Mouse (Mus musculus) embryonic facial prominence, embryonic 11.5 days (tissue): ENCODE measurements around the gene Zfr2. TPM values are rescaled to one million over a fixed set of nuclear protein-coding genes. Genes with fewer than 3 reads are reported as not detected.

ENCODE experiments used
- ATAC-seq: fragments of 200-750 bp; cut with Nextera tagmentation; replicated peaks from 2 replicates; pipeline ENCODE4 v1.8.0; 2017; ENCODE audit warnings: low read depth; ENCODE audit not compliant: insufficient number of reproducible peaks, low FRiP score, low TSS enrichment
- DNase-seq: peaks from one replicate; pipeline ENCODE4 v3.0.0-alpha.2; 2015; ENCODE audit warnings: low spot score
- H3K27ac ChIP-seq: fragments of 300-500 bp; sonication (generic); replicated peaks from 2 replicates; pipeline ENCODE4 v1.5.1; 2014; ENCODE audit warnings: mild to moderate bottlenecking, low read depth, low read length, control low read depth
- H3K27me3 ChIP-seq: fragments of 300-500 bp; sonication (generic); 2 replicates; pipeline ENCODE4 v1.6.1; 2014; ENCODE audit warnings: mild to moderate bottlenecking, low read length, moderate library complexity, mixed read lengths; ENCODE audit not compliant: control insufficient read depth, insufficient read depth
- H3K36me3 ChIP-seq: fragments of 300-500 bp; sonication (generic); replicated peaks from 2 replicates; pipeline ENCODE4 v1.6.1; 2014; ENCODE audit warnings: low read depth, mild to moderate bottlenecking, low read length, moderate library complexity, mixed read lengths; ENCODE audit not compliant: control insufficient read depth, insufficient read depth
- H3K4me1 ChIP-seq: fragments of 300-500 bp; sonication (generic); 2 replicates; pipeline ENCODE4 v1.6.1; 2014; ENCODE audit warnings: low read length, mixed read lengths; ENCODE audit not compliant: control insufficient read depth, insufficient read depth
- H3K4me2 ChIP-seq: fragments of 300-500 bp; sonication (generic); 2 replicates; pipeline ENCODE4 v1.6.1; 2014; ENCODE audit warnings: low read depth, mild to moderate bottlenecking, control low read depth, low read length, moderate library complexity
- H3K4me3 ChIP-seq: fragments of 300-500 bp; sonication (generic); 2 replicates; pipeline ENCODE4 v1.5.1; 2014; ENCODE audit warnings: low read depth, low read length, control low read depth
- H3K9ac ChIP-seq: fragments of 300-500 bp; sonication (generic); replicated peaks from 2 replicates; pipeline ENCODE4 v1.6.1; 2014; ENCODE audit warnings: mild to moderate bottlenecking, control low read depth, low read length
- H3K9me3 ChIP-seq: fragments of 300-500 bp; sonication (generic); replicated peaks from 2 replicates; pipeline ENCODE4 v1.6.1; 2016; ENCODE audit warnings: mild to moderate bottlenecking, low read length, inconsistent platforms, mixed read lengths; ENCODE audit not compliant: control insufficient read depth
- WGBS: fragments of 180-500 bp; shearing (Covaris S2); extraction: QIAGEN DNeasy Blood & Tissue Kit; methylation state at CpG from one replicate; pipeline ENCODE4 v1.1.7; 2014; 5-methylcytosine and 5-hydroxymethylcytosine counted together
- polyA plus RNA-seq: library from polyadenylated mRNA; unstranded; fragments of >200 nt; fragmentation: Nextera tagmentation; extraction: Ambion mirVana; gene quantifications from 2 replicates; pipeline ENCODE4 v1.2.1, GENCODE M21; 2014

Zfr2 gene
- polyA plus RNA-seq, 1 experiment from 2014 or later = 2.5 TPM

DNA sequence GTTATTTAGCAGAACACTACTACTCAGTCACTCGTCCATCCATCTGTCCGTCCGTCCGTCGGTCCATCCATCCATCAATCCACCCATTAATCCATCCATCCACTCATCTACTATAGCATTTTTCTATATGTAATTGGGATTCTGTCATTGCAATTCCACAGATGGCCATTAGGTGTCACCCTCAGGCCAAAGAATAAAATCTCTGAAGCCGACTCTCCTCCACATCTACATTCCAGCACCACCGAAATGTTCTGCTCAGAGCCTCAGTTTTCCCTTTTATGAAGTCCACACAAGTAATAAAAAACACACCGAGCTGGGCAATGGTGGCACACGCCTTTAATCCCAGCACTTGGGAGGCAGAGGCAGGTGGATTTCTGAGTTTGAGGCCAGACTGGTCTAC lies 34.7 kb upstream of the Zfr2 start:
- Histone ChIP-seq H3K27ac (no peak overlapping the region), H3K4me1 (peaks cover 6% of the 10 kb centered on the region; the same call in 1 of the 2 replicates), H3K9ac (no peak overlapping the region), H3K9me3 (no peaks in the 10 kb centered on the region), H3K4me2 (no peak overlapping the region), H3K36me3 (no peaks in the 10 kb centered on the region), H3K27me3 (peaks cover 20% of the 10 kb centered on the region), H3K4me3 (no peak overlapping the region)
- peak; percentile 87 for DNase-seq
- no peak for ATAC-seq
- WGBS = 4% methylated on average over 9 of the region's 9 CpGs

DNA sequence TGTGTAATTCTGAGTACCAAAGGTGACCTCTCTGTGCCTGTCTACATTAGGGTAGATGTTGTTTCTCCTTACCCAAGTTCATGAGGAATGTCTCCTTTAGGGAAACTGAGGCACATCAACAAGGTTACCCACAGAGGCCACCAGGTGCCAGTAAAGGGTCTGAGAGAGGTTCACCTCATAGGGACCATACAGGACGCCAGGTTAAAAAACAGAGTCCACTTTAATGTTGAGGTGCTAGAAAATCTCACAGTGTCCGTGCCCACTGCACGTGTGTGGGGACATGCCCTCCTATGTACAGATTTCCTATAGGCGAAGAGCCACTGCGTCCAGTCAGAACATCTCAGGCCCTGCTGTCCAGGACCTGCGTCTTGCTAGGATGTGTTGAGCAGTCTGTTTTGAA lies 34.0 kb upstream of the Zfr2 start:
- H3K9me3 ChIP-seq = no peaks in the 10 kb centered on the region
- no peak for ATAC-seq
- H3K9ac ChIP-seq = no peak overlapping the region

GRCm38 (mm10) chr10:81200141-81200540 lies 32.8 kb upstream of the Zfr2 start:
- Histone ChIP-seq H3K27me3 (peaks cover 9% of the 10 kb centered on the region), H3K27ac (no peak overlapping the region), H3K4me1 (no peaks in the 10 kb centered on the region), H3K9me3 (no peaks in the 10 kb centered on the region), H3K4me3 (no peak overlapping the region), H3K4me2 (no peak overlapping the region), H3K36me3 (no peaks in the 10 kb centered on the region), H3K9ac (no peak overlapping the region)
- WGBS = 88% methylated on average over 13 of the region's 13 CpGs
- DNase-seq = no peak
- ATAC-seq = no peak

More for the DNA sequence above, 34.0 kb upstream of the Zfr2 start:
- H3K4me1 ChIP-seq = peaks cover 5% of the 10 kb centered on the region; the same call in 1 of the 2 replicates
- H3K27ac ChIP-seq = no peak overlapping the region
- DNase-seq = no peak
- no peaks in the 10 kb centered on the region for H3K36me3 ChIP-seq
- H3K27me3 ChIP-seq = peaks cover 18% of the 10 kb centered on the region
- WGBS = 79% methylated on average over 6 of the region's 6 CpGs
- no peak overlapping the region for H3K4me2 ChIP-seq
- H3K4me3 ChIP-seq = no peak overlapping the region

GRCm38 (mm10) chr10:81200605-81201287 lies 32.2 kb upstream of the Zfr2 start:
- no peaks in the 10 kb centered on the region for H3K9me3 ChIP-seq
- WGBS = 77% methylated on average over 20 of the region's 20 CpGs
- peaks cover 3% of the 10 kb centered on the region for H3K27me3 ChIP-seq
- no peak overlapping the region for H3K4me2 ChIP-seq
- H3K4me3 ChIP-seq = no peak overlapping the region
- H3K4me1 ChIP-seq = no peaks in the 10 kb centered on the region
- no peaks in the 10 kb centered on the region for H3K36me3 ChIP-seq
- H3K9ac ChIP-seq = no peak overlapping the region
- ATAC-seq (no peak), DNase-seq (no peak)
- no peak overlapping the region for H3K27ac ChIP-seq

- ATAC-seq (no peak), DNase-seq (no peak)
- H3K9me3 ChIP-seq = no peaks in the 10 kb centered on the region
- H3K27me3 ChIP-seq = peaks cover 2% of the 10 kb centered on the region; the same call in 1 of the 2 replicates
- no peak within 1 kb of the TSS for H3K27ac ChIP-seq
- no peak within 1 kb of the TSS for H3K9ac ChIP-seq
- H3K4me2 ChIP-seq = no peak within 1 kb of the TSS
- H3K4me3 ChIP-seq = no peak within 1 kb of the TSS
- no peaks in the 10 kb centered on the region for H3K4me1 ChIP-seq
- 57% methylated on average over 13 of the region's 13 CpGs for WGBS
- no peaks in the 10 kb centered on the region for H3K36me3 ChIP-seq
Observed at GRCm38 (mm10) chr10:81201807-81202758, 30.9 kb upstream of the Zfr2 start, which contains the start of gene Nmrk2. Nmrk2 (minus strand) TSS chr10:81202051.

- Histone ChIP-seq H3K4me3 (no peak overlapping the region), H3K27me3 (no peaks in the 10 kb centered on the region), H3K4me2 (no peak overlapping the region), H3K4me1 (no peaks in the 10 kb centered on the region), H3K9me3 (no peaks in the 10 kb centered on the region), H3K9ac (no peak overlapping the region), H3K27ac (no peak overlapping the region), H3K36me3 (no peaks in the 10 kb centered on the region)
- 71% methylated on average over 8 of the region's 8 CpGs for WGBS
- DNase-seq (no peak), ATAC-seq (no peak)
Observed at GRCm38 (mm10) chr10:81202978-81203720, 29.8 kb upstream of the Zfr2 start.

DNA sequence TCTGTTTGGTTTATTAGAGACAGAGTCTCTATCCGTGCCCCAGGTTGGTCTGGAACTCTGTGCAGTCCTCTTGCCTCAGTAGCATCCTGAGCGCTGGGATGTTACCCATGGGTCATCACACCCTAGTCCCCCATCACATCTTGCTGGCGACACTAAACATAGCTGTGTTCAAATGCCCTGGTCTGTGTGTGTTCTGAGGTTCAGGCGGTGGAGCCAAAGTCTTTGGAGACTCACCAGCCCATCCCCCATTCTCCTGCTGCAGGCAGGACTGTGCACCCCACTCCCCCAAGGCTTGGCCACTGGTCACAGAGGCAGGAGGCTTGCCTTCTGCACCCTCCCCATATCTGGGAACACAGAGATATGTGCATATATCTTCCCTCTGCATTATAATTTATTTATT lies 28.8 kb upstream of the Zfr2 start:
- ATAC-seq (no peak), DNase-seq (no peak)
- no peaks in the 10 kb centered on the region for H3K9me3 ChIP-seq
- H3K27me3 ChIP-seq = no peaks in the 10 kb centered on the region
- H3K4me1 ChIP-seq = no peaks in the 10 kb centered on the region
- no peak overlapping the region for H3K4me2 ChIP-seq
- H3K27ac ChIP-seq = no peak overlapping the region
- no peaks in the 10 kb centered on the region for H3K36me3 ChIP-seq
- WGBS = 70% methylated on average over 4 of the region's 4 CpGs
- no peak overlapping the region for H3K4me3 ChIP-seq
- no peak overlapping the region for H3K9ac ChIP-seq
